Mouse (Mus musculus): ENCODE data around the gene Aqp6.

GRCm38 (mm10) chr15:99589237-99589636 lies 12.0 kb upstream of the Aqp6 start:
- TF ChIP-seq TAL1 (IDR thresholded peaks at IDR 0.05; ENCODE audit: low read length), result no peak
- TF ChIP-seq GATA1 (IDR thresholded peaks at IDR 0.05; ENCODE audit: low read length), result no peak
